Mouse (Mus musculus): ENCODE data around the gene Man2b2. TPM values are rescaled to one million over a fixed set of nuclear protein-coding genes. Genes with fewer than 3 reads are reported as not detected.
A peak's percentile ranks its signal among the peaks of the same experiment; 100 is the strongest.

Gene Man2b2
- total RNA-seq, 2 experiments from 2014 or later = 7.8 to 17.2 TPM

DNA sequence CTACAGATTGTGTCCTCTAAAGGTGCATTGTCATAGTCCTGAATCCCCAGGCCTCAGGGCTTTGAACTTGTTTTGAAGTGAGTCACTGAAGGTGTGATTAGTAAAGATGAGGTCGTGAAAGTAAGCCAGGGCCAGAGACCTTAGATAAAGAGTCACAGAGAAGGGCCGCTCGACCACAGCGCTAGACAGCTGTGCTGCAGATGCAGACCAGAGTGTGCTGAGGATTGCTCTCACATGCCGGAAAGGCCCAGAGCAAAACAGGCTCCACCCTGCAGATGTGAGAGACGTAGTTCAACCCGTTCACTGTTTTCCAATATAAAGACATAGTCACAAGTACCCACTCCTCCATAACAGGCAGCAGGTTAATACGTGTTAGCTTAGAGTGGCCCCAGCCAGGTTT is 9.1 kb upstream of the Man2b2 start:
- no peak for ATAC-seq (replicated peaks; ENCODE audit: low FRiP score, low TSS enrichment, poor library complexity, severe bottlenecking)

DNA sequence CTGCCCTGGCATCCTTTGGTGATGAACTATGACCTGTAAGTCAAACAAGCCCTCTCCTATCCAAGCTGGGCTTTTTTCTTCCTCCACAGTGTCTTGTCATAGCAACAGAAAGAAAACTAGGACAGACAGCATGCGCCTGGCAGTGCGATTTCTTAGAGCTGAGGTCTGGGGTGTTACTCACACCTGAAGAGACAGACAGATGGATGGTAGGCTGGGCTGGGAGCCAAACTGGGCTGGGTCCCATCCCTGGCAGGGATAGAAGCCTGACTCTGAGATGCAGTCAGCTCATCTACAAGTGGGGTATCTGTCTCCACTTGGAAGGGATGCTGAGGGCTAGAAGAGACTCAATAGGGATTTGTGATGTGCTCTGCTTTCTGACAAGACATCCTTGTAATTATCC is 8.6 kb upstream of the Man2b2 start:
- ATAC-seq (replicated peaks; ENCODE audit: low FRiP score, low TSS enrichment, poor library complexity, severe bottlenecking) = no peak

DNA sequence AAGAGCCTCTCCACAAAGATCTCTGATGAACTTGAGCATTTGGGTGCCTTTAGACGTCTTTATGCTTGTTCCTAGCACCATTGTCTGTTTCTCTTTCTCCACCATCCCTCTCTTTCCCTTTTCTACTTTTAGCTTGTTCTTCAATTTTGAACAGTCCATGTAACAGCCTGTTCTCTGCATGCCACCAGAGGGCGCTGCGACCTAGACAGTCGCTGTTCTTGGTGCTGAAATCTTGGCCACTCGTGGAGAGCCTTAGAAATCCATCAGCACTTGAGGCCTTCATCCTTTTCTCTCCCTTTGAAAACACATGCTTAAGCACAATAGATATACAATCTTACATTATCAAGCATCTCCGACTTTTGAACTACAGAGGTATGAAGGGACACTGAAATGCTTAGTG is 5.5 kb upstream of the Man2b2 start:
- peak; percentile 82 for ATAC-seq (replicated peaks; ENCODE audit: low FRiP score, low TSS enrichment, poor library complexity, severe bottlenecking)

DNA sequence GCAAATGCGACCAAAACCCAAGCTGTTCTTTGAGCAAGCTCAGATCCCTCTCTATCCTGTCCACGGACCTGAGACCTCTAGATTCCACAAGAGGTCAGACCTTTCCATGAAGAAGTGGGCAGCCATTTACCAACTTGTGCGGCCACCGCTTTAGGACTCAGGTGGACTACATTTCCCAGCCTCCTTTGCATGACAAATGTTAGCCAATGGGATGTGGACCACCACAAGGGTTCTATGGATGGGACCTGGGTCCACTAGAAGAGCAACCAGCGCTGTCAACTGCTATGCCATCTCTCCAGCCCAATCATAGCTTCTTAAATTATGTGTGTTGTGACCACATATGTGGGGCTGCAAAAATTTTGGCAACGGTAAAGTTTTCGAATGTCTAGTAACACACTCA is 819 bp upstream of the Man2b2 start:
- no peak for ATAC-seq (replicated peaks; ENCODE audit: low FRiP score, low TSS enrichment, poor library complexity, severe bottlenecking)

- no peak for ATAC-seq (replicated peaks; ENCODE audit: low FRiP score, low TSS enrichment, poor library complexity, severe bottlenecking)
Measured at GRCm38 (mm10) chr5:36829098-36829497, 1.4 kb downstream of the Man2b2 start.

DNA sequence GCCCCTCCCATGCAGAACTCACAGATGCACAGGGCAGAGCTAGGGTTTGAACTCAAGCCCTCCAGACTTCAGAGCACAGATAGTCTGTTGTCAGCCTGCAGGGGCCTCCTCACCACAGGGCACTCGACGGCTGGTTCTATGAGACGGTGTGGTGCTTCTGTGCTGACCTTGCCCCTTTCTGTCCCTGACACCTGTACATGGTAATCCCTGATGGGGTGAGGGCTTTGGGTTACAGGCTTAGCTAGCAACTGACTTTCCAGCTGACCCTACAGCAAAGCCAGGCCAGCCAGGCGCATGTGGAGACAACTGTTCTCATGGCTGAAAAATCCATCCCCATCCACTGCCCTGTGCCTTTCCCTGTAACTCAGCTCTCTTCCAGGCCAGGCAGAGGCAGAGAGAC is 7.5 kb downstream of the Man2b2 start:
- ATAC-seq (replicated peaks; ENCODE audit: low FRiP score, low TSS enrichment, poor library complexity, severe bottlenecking) = no peak

DNA sequence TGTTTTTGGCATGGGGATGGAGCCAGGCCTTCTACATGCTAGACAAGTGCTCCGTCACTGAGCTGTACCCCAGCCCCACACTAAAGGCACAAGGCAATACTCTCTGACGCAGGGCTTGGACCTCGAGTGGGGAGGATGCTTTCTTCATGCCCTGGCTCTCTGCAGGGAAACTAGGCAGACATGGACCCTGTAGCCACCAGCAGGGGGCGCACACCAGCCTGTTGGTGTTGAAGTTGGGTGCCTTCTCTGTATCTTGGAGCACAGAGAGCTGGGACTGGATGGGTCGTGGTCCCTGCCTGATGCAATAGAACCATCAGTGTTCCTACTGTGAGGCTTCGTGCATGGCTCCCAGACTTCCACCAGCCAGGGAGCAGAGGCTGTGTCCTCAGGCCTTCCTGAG is 10.3 kb downstream of the Man2b2 start:
- ATAC-seq (replicated peaks; ENCODE audit: low FRiP score, low TSS enrichment, poor library complexity, severe bottlenecking) = peak; percentile 54; the same call in 1 of the 2 replicates

- no peak for ATAC-seq (replicated peaks; ENCODE audit: low FRiP score, low TSS enrichment, poor library complexity, severe bottlenecking)
Measured at GRCm38 (mm10) chr5:36819742-36820141, 10.7 kb downstream of the Man2b2 start.

GRCm38 (mm10) chr5:36817738-36818137 is 12.7 kb downstream of the Man2b2 start:
- no peak for ATAC-seq (replicated peaks; ENCODE audit: low FRiP score, low TSS enrichment, poor library complexity, severe bottlenecking)

- peak; percentile 42; the same call in 1 of the 2 replicates for ATAC-seq (replicated peaks; ENCODE audit: low FRiP score, low TSS enrichment, poor library complexity, severe bottlenecking)
Measured at GRCm38 (mm10) chr5:36814554-36814953, 15.9 kb downstream of the Man2b2 start.

DNA sequence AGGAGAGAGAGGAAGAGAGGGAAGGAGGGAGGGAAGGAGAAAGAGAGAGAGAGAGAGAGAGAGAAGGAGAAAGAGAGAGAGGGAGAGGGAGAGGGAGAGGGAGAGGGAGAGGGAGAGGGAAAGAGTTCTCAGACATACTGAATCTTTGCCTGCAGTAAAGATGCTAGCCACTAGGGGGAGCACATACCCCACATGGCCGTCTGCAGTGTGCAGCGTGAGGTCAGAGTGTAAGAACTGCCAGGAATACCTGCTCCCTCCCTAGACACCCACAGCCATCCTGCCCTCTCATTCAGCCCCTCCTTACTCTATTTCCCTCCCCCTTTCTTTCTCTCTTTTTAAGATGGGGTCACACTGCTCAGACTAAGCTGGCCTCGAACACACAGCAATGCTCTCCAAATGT is 19.0 kb downstream of the Man2b2 start:
- peak; percentile 69 for ATAC-seq (replicated peaks; ENCODE audit: low FRiP score, low TSS enrichment, poor library complexity, severe bottlenecking)

DNA sequence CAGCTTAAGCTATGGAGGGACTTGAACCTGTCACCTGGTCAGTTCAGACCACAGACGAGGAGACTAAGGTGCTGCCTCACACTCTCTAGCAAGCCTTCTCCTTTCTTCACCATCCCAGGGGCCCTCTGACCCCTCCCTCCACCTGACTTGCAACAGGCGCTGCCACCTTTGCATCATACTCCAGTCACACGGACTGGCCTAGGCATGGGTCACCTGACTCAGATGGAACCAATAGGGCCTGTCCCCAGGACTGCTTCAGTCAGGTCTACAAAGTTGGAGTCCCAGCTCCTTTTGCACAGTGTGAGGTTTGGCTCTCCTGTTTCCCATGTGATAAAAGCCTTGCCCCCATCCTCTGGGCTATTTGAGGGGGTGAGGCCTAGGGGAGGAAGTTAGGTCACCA is 19.8 kb downstream of the Man2b2 start:
- no peak for ATAC-seq (replicated peaks; ENCODE audit: low FRiP score, low TSS enrichment, poor library complexity, severe bottlenecking)

GRCm38 (mm10) chr5:36809123-36809522 is 21.3 kb downstream of the Man2b2 start:
- no peak for ATAC-seq (replicated peaks; ENCODE audit: low FRiP score, low TSS enrichment, poor library complexity, severe bottlenecking)

GRCm38 (mm10) chr5:36807106-36807505 is 23.3 kb downstream of the Man2b2 start:
- ATAC-seq (replicated peaks; ENCODE audit: low FRiP score, low TSS enrichment, poor library complexity, severe bottlenecking) = no peak

GRCm38 (mm10) chr5:36797291-36797690 is 33.2 kb downstream of the Man2b2 start:
- no peak for ATAC-seq (replicated peaks; ENCODE audit: low FRiP score, low TSS enrichment, poor library complexity, severe bottlenecking)

- peak; percentile 65 for ATAC-seq (replicated peaks; ENCODE audit: low FRiP score, low TSS enrichment, poor library complexity, severe bottlenecking)
Measured at GRCm38 (mm10) chr5:36796296-36797014, 34.0 kb downstream of the Man2b2 start, which contains the start of gene Mrfap1. Mrfap1 (minus strand) TSS chr5:36796772.

DNA sequence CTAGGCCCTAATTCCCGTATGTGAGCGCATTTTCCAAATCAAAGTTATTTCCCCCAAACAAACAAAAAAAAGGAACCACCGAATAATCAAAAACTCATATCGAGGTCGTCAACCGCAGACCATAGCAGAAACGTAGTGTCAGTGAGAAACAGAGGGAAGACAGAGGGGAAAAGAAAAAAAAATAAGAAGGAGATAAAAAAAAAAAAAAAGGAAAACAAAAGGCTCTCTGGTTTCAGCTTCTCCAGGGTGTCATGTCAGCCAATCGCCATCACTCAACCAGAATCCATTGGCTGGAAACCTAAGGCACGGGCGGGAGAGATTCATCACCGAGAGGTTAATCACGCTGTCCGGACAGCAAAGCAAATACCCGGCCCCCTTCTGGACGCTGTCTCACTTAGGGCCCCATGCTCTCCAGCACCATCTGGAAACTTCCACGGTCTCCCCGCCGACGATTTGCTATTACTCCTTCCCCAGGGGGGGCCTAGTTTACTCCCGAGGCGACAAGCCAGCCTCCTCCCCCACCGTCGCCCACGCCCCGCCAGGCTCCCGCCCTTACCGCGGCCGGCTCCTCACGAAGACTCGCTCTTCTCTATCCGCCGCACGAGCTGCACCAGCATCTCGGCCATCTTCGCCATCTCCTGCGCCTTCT is 34.7 kb downstream of the Man2b2 start:
- peak; percentile 43 for ATAC-seq (replicated peaks; ENCODE audit: low FRiP score, low TSS enrichment, poor library complexity, severe bottlenecking)

GRCm38 (mm10) chr5:36791861-36792260 is 38.6 kb downstream of the Man2b2 start:
- ATAC-seq (replicated peaks; ENCODE audit: low FRiP score, low TSS enrichment, poor library complexity, severe bottlenecking) = no peak

- 0 out of 2 replicates have a peak, but pooled peaks have one; percentile 22 for ATAC-seq (replicated peaks; ENCODE audit: low FRiP score, low TSS enrichment, poor library complexity, severe bottlenecking)
Measured at GRCm38 (mm10) chr5:36786052-36786451, 44.4 kb downstream of the Man2b2 start.

DNA sequence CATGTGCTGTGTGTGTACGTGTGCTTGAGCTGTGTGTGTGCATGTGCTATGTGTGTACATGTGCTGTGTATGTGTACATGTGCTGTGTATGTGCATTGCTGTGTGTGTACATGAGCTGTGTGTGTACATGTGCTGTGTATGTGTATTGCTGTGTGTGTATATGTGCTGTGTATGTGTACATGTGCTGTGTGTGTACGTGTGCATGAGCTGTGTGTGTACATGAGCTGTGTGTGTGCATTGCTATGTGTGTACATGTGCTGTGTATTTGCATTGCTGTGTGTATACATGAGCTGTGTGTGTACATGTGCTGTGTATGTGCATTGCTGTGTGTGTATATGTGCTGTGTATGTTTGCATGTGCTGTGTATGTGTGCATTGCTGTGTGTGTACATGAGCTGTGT is 50.9 kb downstream of the Man2b2 start:
- no peak for ATAC-seq (replicated peaks; ENCODE audit: low FRiP score, low TSS enrichment, poor library complexity, severe bottlenecking)

DNA sequence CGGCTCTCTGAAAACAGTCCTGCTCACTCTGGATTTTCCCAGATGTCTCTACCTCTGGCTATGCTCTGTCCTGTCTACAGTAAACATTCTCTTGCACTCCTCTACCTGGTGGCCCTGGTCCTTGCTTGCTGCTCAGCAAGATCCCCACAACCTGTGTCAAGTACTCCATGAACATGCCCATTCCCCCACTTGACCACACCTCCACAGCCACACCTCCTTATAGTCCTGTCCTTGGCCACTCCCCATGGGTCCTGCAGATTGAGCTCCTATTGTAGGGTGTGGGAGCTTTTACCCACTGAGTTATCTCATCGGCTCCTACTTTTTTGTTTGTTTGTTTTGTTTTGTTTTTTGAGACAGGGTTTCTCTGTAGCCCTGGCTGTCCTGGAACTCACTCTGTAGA is 51.6 kb downstream of the Man2b2 start:
- no peak for ATAC-seq (replicated peaks; ENCODE audit: low FRiP score, low TSS enrichment, poor library complexity, severe bottlenecking)
